Mouse (Mus musculus) layer of hippocampus, adult 2 months (tissue): ENCODE measurements around the gene Rpgrip1l. TPM values are rescaled to one million over a fixed set of nuclear protein-coding genes. Genes with fewer than 3 reads are reported as not detected.
A peak's percentile ranks its signal among the peaks of the same experiment; 100 is the strongest.

Source experiments
- DNase-seq, 2 experiments: peaks; one replicate each; pipeline ENCODE4 v3.0.0; 2022; ENCODE audit warnings: low spot score in 2 of 2
- H3K27ac ChIP-seq: fragments of 200-600 bp; 2 replicates; pipeline ENCODE4 v1.8.1; 2022
- H3K4me3 ChIP-seq: fragments of 200-600 bp; 2 replicates; pipeline ENCODE4 v1.8.1; 2022; ENCODE audit warnings: mild to moderate bottlenecking
- CTCF ChIP-seq: fragments of 200-600 bp; conservative IDR thresholded peaks from 2 replicates; pipeline ENCODE4 v1.8.1; 2022; ENCODE audit warnings: antibody characterized with exemption, mild to moderate bottlenecking, moderate library complexity
- total RNA-seq, 2 experiments: library from RNA; stranded (reverse); gene quantifications; 2 replicates each; pipeline ENCODE4 v1.2.3; 2021

Rpgrip1l gene
- total RNA-seq, 2 experiments from 2014 or later = 21.6 to 25.4 TPM

GRCm38 (mm10) chr8:91281545-91281944 is 31.5 kb downstream of the Rpgrip1l start:
- H3K27ac ChIP-seq = no peak overlapping the region
- no peak for DNase-seq
- no peak overlapping the region for H3K4me3 ChIP-seq
- no peak for TF ChIP-seq CTCF

DNA sequence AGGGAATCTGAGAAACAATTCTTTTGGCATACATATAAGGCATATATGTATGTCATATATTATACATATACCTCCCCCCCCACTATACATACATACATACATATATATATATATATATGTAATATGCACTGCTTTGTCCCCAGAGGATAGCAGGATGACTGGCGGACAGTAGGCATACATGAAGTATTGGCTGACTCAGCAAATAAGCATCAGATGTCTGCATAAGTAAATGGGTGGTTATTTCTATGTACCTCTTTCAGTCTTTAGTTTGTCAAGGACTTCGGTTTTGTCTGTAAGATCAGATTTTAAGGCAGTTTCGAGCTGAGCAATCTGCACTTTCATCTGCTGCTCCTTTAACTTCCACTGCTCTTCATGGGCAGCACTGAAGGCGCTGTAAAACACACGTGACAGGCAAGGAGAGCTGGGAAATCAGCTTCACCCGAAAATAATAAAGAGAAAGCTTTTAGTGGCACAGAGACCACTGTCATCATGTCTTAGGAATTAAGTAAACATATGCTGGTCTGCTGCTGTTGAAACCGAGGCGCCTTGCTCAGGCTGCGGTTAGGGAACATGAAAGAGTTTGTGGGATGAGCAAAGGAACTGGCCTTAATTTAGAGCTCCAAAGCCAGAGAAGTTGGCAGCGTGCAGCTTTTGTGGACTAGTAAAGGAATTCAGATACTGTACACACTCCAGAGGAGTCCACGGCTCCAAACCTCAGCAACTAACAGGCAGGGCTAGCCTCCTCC is 32.4 kb downstream of the Rpgrip1l start:
- no peak overlapping the region for H3K27ac ChIP-seq
- DNase-seq = no peak
- H3K4me3 ChIP-seq = no peak overlapping the region
- TF ChIP-seq CTCF = no peak

DNA sequence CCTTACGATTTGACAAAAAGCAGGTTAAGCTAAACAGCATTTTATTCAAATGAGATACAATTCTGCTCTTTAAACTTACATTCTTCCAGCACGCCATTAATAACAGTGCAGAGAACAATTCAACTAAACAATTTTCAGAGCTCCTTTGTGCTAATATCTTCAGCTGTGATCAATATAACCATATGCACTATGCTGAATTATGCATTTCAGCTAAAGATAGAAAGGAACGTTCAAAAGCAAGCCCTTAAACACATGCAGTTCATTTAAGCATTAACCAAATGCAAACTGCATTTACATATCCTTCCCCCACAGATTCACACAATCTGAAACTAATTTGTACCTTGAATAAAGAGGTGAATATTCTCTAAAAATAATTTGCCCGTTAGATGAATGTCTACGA is 35.0 kb downstream of the Rpgrip1l start:
- DNase-seq = no peak
- no peak for TF ChIP-seq CTCF
- Histone ChIP-seq H3K4me3 (no peak overlapping the region), H3K27ac (peak overlapping the region; percentile 37; the same call in 1 of the 2 replicates)

- no peak for DNase-seq
- H3K27ac ChIP-seq = no peak overlapping the region
- H3K4me3 ChIP-seq = no peak overlapping the region
- peak; percentile 60 for TF ChIP-seq CTCF
Observed at GRCm38 (mm10) chr8:91276337-91276736, 36.7 kb downstream of the Rpgrip1l start.

- H3K27ac ChIP-seq = peak overlapping the region; percentile 75
- no peak overlapping the region for H3K4me3 ChIP-seq
- no peak for DNase-seq
- no peak for TF ChIP-seq CTCF
Observed at GRCm38 (mm10) chr8:91273493-91273892, 39.6 kb downstream of the Rpgrip1l start.

- no peak overlapping the region for H3K4me3 ChIP-seq
- TF ChIP-seq CTCF = no peak
- DNase-seq = no peak
- no peak overlapping the region for H3K27ac ChIP-seq
Observed at GRCm38 (mm10) chr8:91269374-91269958, 43.6 kb downstream of the Rpgrip1l start.

DNA sequence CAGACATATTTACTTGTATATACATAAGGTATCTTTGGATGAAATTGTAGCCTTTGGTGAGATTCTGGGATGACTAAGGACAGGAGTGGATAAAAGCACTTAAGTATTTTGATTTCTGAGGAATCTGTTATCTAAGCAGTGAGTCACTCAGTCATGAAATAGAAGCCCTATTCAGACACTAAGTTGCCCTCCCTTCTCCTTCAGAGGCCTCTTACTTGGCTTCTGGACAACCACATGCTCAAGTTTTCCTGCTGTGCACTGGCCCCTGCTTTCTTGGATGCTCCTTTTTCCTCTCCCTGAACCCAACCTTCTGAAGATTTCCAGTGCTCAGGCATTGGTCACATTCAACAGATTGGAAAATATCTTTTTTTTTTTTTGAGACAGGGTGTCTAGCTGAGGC is 48.5 kb downstream of the Rpgrip1l start:
- TF ChIP-seq CTCF = no peak
- Histone ChIP-seq H3K4me3 (no peak overlapping the region), H3K27ac (no peak overlapping the region)
- no peak for DNase-seq

- Histone ChIP-seq H3K27ac (no peak overlapping the region), H3K4me3 (no peak overlapping the region)
- TF ChIP-seq CTCF = no peak
- no peak for DNase-seq
Observed at GRCm38 (mm10) chr8:91263939-91264338, 49.1 kb downstream of the Rpgrip1l start.

- no peak for DNase-seq
- TF ChIP-seq CTCF = peak; percentile 62
- Histone ChIP-seq H3K4me3 (no peak overlapping the region), H3K27ac (no peak overlapping the region)
Observed at GRCm38 (mm10) chr8:91261598-91261997, 51.5 kb downstream of the Rpgrip1l start.

DNA sequence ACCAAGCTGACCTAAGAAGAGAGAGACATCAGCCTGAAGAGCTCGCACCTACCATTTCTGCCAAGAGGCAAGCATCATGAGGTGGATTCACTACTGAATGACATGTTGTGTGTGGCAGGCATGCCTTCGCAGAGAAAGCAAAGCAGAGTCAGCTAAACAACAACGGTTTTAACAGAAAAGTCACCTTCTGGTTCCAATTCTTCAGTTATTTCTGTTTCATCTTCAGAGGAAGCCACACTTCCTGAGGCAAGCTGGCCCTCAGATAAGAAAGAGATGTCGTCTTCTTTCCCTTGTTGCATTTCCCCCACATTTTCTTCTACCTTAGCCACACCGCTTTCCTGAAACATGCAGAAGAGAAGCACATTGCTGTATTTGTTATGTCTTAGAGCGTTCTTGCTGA is 62.1 kb downstream of the Rpgrip1l start:
- no peak for TF ChIP-seq CTCF
- Histone ChIP-seq H3K27ac (no peak overlapping the region), H3K4me3 (no peak overlapping the region)
- no peak for DNase-seq

DNA sequence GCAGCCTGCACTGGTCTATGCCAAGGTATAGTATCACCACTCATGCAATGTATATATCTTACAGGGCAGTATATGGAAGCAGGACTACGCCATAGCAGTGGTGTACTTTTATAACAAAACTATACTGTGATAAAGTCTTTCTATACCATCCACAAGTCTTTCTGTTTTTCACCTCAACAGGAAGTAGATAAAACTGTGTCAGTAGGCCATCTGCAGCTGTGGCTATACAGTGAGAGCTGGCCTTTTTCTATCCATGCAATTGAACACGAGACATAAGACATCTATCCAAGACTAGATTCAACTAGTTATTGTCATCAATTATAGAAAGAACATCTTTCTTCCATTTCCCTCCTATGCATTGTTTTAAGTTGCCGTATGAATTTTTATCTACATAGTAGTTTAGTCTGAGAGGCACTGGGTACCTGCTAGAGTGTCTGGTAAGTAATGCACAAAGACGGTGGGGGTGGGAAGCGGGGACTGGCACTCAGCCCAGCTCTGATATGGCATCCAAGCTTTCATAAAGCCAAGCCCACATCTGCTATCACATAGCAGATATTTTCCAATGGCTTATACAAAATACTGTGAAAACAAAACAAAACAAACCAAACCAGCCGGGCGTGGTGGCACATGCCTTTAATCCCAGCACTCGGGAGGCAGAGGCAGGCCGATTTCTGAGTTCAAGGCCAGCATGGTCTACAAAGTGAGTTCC is 63.1 kb downstream of the Rpgrip1l start:
- Histone ChIP-seq H3K27ac (no peak overlapping the region), H3K4me3 (no peak overlapping the region)
- DNase-seq = no peak
- no peak for TF ChIP-seq CTCF

- no peak for TF ChIP-seq CTCF
- DNase-seq = no peak
- no peak overlapping the region for H3K27ac ChIP-seq
- no peak overlapping the region for H3K4me3 ChIP-seq
Observed at GRCm38 (mm10) chr8:91245821-91246454, 67.1 kb downstream of the Rpgrip1l start.

GRCm38 (mm10) chr8:91242721-91243120 is 70.3 kb downstream of the Rpgrip1l start:
- H3K4me3 ChIP-seq = no peak overlapping the region
- no peak for DNase-seq
- H3K27ac ChIP-seq = no peak overlapping the region
- TF ChIP-seq CTCF = no peak
